Mouse (Mus musculus): ENCODE results near the gene Tas2r137. TPM values are rescaled to one million over a fixed set of nuclear protein-coding genes. Genes with fewer than 3 reads are reported as not detected.

The Tas2r137 gene
- not detected in 2 replicates for polyA plus RNA-seq (2012; rRNA removed)

- Histone ChIP-seq H3K4me1 (ENCODE audit: control insufficient read depth, insufficient read depth, insufficient read length, low read length) (no peaks in the 10 kb centered on the region), H3K4me3 (ENCODE audit: low read depth, low read length) (no peak within 1 kb of the TSS), H3K36me3 (ENCODE audit: control insufficient read depth, insufficient read depth, low read length) (no peaks in the 10 kb centered on the region), H3K27me3 (ENCODE audit: control insufficient read depth, insufficient read depth, low read length) (no peaks in the 10 kb centered on the region), H3K27ac (ENCODE audit: insufficient read depth, low read depth, low read length) (no peak within 1 kb of the TSS)
- TF ChIP-seq POLR2A (IDR thresholded peaks at IDR 0.05; ENCODE audit: low read depth, low read length), result no peak
- no peak for TF ChIP-seq CTCF (IDR thresholded peaks at IDR 0.05; ENCODE audit: extremely low read depth, insufficient read length, insufficient replicate concordance, low read depth, low read length)
Measured at GRCm38 (mm10) chr6:40490933-40491332, at the start of gene Tas2r137. Tas2r137 (plus strand) TSS chr6:40491233.

GRCm38 (mm10) chr6:40441276-40441675, 49.8 kb upstream of the Tas2r137 start:
- TF ChIP-seq CTCF (IDR thresholded peaks at IDR 0.05; ENCODE audit: extremely low read depth, insufficient read length, insufficient replicate concordance, low read depth, low read length) (no peak), POLR2A (IDR thresholded peaks at IDR 0.05; ENCODE audit: low read depth, low read length) (no peak)
- Histone ChIP-seq H3K4me1 (ENCODE audit: control insufficient read depth, insufficient read depth, insufficient read length, low read length) (peaks cover 3% of the 10 kb centered on the region; the same call in 1 of the 2 replicates), H3K27me3 (ENCODE audit: control insufficient read depth, insufficient read depth, low read length) (peaks cover 2% of the 10 kb centered on the region; the same call in 1 of the 2 replicates), H3K4me3 (ENCODE audit: low read depth, low read length) (no peak overlapping the region), H3K27ac (ENCODE audit: insufficient read depth, low read depth, low read length) (no peak overlapping the region), H3K36me3 (ENCODE audit: control insufficient read depth, insufficient read depth, low read length) (no peaks in the 10 kb centered on the region)
- 59% methylated on average over 3 of the region's 3 CpGs for WGBS

- 28% methylated on average over 3 of the region's 3 CpGs for WGBS
- TF ChIP-seq POLR2A (IDR thresholded peaks at IDR 0.05; ENCODE audit: low read depth, low read length), result no peak
- TF ChIP-seq CTCF (IDR thresholded peaks at IDR 0.05; ENCODE audit: extremely low read depth, insufficient read length, insufficient replicate concordance, low read depth, low read length), result no peak
- Histone ChIP-seq H3K4me1 (ENCODE audit: control insufficient read depth, insufficient read depth, insufficient read length, low read length) (peaks cover 2% of the 10 kb centered on the region; the same call in 1 of the 2 replicates), H3K36me3 (ENCODE audit: control insufficient read depth, insufficient read depth, low read length) (no peaks in the 10 kb centered on the region), H3K4me3 (ENCODE audit: low read depth, low read length) (no peak overlapping the region), H3K27ac (ENCODE audit: insufficient read depth, low read depth, low read length) (no peak overlapping the region), H3K27me3 (ENCODE audit: control insufficient read depth, insufficient read depth, low read length) (peaks cover 2% of the 10 kb centered on the region; the same call in 1 of the 2 replicates)
Measured at GRCm38 (mm10) chr6:40441755-40442154, 49.3 kb upstream of the Tas2r137 start.

GRCm38 (mm10) chr6:40443281-40443928, 47.6 kb upstream of the Tas2r137 start:
- H3K4me1 ChIP-seq (ENCODE audit: control insufficient read depth, insufficient read depth, insufficient read length, low read length), result peaks cover 2% of the 10 kb centered on the region; the same call in 1 of the 2 replicates
- no peak for TF ChIP-seq POLR2A (IDR thresholded peaks at IDR 0.05; ENCODE audit: low read depth, low read length)
- TF ChIP-seq CTCF (IDR thresholded peaks at IDR 0.05; ENCODE audit: extremely low read depth, insufficient read length, insufficient replicate concordance, low read depth, low read length), result no peak
- WGBS, result 31% methylated on average over 10 of the region's 10 CpGs
- peaks cover 2% of the 10 kb centered on the region; the same call in 1 of the 2 replicates for H3K27me3 ChIP-seq (ENCODE audit: control insufficient read depth, insufficient read depth, low read length)
- no peaks in the 10 kb centered on the region for H3K36me3 ChIP-seq (ENCODE audit: control insufficient read depth, insufficient read depth, low read length)
- no peak overlapping the region for H3K27ac ChIP-seq (ENCODE audit: insufficient read depth, low read depth, low read length)
- H3K4me3 ChIP-seq (ENCODE audit: low read depth, low read length), result no peak overlapping the region

DNA sequence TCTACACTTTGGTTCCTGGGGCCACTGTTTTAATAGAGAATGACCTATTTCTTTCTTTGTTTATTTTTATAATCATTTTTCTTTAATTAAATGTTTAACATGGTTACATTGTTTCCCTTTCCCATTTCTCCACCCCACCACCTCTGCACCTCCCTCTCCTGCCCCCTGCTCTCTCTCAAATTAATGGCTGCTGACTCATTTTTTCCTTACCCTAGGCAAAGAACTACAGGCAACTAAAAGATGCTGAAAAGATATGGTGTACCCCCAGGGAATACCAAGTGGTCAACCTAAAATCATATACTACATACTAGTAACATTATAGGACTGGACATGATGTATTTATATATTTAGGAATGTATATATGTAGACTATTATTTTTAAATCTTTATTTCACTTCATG, 42.4 kb upstream of the Tas2r137 start:
- H3K4me3 ChIP-seq (ENCODE audit: low read depth, low read length), result no peak overlapping the region
- no peaks in the 10 kb centered on the region for H3K4me1 ChIP-seq (ENCODE audit: control insufficient read depth, insufficient read depth, insufficient read length, low read length)
- no peaks in the 10 kb centered on the region for H3K27me3 ChIP-seq (ENCODE audit: control insufficient read depth, insufficient read depth, low read length)
- no peaks in the 10 kb centered on the region for H3K36me3 ChIP-seq (ENCODE audit: control insufficient read depth, insufficient read depth, low read length)
- H3K27ac ChIP-seq (ENCODE audit: insufficient read depth, low read depth, low read length), result no peak overlapping the region
- no peak for TF ChIP-seq POLR2A (IDR thresholded peaks at IDR 0.05; ENCODE audit: low read depth, low read length)

GRCm38 (mm10) chr6:40454436-40455041, 36.5 kb upstream of the Tas2r137 start:
- TF ChIP-seq POLR2A (IDR thresholded peaks at IDR 0.05; ENCODE audit: low read depth, low read length), result no peak
- TF ChIP-seq CTCF (IDR thresholded peaks at IDR 0.05; ENCODE audit: extremely low read depth, insufficient read length, insufficient replicate concordance, low read depth, low read length), result peak; percentile 8; the same call in 1 of the 2 replicates
- Histone ChIP-seq H3K4me1 (ENCODE audit: control insufficient read depth, insufficient read depth, insufficient read length, low read length) (no peaks in the 10 kb centered on the region), H3K36me3 (ENCODE audit: control insufficient read depth, insufficient read depth, low read length) (no peaks in the 10 kb centered on the region), H3K27me3 (ENCODE audit: control insufficient read depth, insufficient read depth, low read length) (no peaks in the 10 kb centered on the region; the same call in 1 of the 2 replicates), H3K4me3 (ENCODE audit: low read depth, low read length) (no peak overlapping the region), H3K27ac (ENCODE audit: insufficient read depth, low read depth, low read length) (no peak overlapping the region)
- 18% methylated on average over 7 of the region's 7 CpGs for WGBS

DNA sequence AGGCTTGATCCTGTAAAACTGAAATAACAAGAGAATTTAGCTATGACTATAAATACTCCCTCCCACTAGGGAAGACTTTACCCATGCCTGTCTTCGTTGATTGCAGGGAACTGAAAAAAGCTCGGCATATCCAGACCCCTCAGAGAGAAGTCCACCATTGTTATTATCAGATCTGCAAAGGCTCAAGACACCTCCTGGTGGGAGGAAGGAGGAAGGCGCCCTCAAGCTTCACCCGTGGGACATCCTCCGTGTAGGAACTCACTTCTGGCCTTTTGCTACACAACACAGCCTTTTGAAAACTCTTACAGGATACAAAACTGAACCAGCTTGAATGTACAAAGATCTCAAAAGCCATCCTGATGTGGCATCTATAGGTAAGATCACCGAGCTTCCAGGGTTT, 25.3 kb upstream of the Tas2r137 start:
- TF ChIP-seq CTCF (IDR thresholded peaks at IDR 0.05; ENCODE audit: extremely low read depth, insufficient read length, insufficient replicate concordance, low read depth, low read length) (no peak), POLR2A (IDR thresholded peaks at IDR 0.05; ENCODE audit: low read depth, low read length) (no peak)
- Histone ChIP-seq H3K36me3 (ENCODE audit: control insufficient read depth, insufficient read depth, low read length) (no peaks in the 10 kb centered on the region), H3K27me3 (ENCODE audit: control insufficient read depth, insufficient read depth, low read length) (no peaks in the 10 kb centered on the region), H3K4me1 (ENCODE audit: control insufficient read depth, insufficient read depth, insufficient read length, low read length) (no peaks in the 10 kb centered on the region), H3K4me3 (ENCODE audit: low read depth, low read length) (no peak overlapping the region), H3K27ac (ENCODE audit: insufficient read depth, low read depth, low read length) (no peak overlapping the region)
- WGBS, result 47% methylated on average over 6 of the region's 6 CpGs
